Mouse (Mus musculus): ENCODE data around the gene Egfl8.
A peak's percentile ranks its signal among the peaks of the same experiment; 100 is the strongest.

Gene Egfl8

DNA sequence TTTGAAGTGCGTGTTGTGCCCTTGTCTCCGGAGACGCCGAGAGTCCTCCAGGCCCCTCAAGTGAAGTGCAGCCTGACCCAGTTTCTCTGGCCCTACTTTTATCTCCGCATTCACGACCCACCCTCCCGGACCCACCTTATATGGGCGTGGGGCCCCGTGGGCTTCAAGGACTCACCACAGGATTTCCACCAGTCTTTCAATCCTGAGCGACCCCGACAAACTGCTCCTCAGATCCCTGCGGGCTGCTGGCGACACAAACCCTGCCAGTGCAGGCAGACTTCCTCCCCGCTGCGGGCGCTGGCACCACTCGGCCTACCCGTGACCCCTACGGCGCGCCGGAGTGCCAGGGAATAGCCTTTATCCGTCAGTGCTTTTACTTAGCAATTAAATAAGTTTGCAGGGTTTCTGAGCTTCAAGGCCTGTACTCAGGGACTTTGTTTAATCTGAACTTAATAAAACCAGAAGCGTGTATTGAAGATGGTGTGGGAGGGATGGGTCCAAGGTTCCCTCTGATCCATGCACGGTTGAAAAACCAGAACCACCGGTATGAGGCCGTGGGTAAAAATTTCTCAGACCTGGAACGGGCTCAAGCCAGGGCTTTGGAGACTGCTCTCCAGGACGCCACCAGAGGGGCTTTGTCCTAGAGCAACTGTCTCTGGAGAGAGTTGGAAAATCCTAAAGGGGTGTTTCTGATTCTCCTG is 12.3 kb upstream of the Egfl8 start, which contains the start of gene Ppt2:
Gene Ppt2, minus strand, starts transcription at position 568 of the 701 bp plus-strand sequence.
- DNase-seq (ENCODE audit: low read depth, low spot score) = no peak

DNA sequence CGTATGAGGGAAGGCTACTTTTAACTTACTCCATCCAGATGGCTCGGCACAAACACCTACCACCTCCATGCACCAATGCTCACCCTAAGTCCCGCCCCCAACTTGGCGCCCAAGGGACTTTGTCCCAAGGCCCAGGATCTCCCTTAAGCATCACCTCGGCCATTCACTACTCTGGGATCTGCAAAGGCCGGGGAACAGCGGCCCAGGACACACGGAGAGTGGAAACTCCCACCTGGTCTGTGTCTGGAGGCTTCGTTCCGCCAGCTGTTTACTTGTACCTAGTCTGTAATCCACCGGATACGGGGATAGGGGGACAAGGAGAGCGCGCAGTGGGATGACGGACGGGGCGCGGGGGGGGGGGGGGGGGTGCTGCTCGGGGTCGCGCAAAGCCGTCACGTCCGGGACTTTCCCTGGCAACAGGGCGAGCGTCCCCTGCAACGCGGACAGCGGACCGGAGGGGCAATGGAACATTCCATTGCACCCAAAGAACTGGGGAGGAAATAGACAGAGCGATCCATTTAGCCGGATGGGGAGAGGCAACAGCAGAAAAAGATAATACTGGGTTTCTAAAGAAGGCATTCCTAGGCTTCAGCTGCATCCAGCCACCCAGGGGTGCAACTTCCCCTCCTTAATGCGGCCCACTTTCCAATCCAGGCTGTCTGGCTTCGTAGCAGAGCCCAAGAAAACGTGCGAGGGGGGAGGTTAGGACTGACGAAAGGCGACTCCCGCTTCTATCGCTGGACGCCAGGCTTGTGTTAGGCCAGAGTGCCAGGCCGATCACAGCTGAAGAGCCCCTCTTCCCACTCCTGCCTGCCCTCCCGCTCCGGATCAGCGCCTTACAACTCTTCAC is 11.5 kb upstream of the Egfl8 start:
- DNase-seq (ENCODE audit: low read depth, low spot score) = peak; percentile 94

DNA sequence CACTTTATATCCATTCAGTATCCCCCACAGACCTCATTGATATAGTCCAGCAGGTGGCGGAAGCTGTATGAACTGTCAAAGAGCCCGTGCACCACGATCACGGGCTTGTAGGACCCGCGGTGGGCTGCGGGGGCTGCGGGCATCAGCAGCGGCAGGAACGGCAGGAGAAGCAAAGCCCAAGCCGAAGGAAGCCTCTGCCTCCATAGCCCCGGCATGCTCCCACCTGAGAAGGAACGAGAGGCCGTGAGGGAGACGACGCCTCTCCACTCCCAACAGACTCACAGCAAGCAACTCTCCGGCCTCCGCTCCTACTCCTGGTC is 11.0 kb upstream of the Egfl8 start:
- DNase-seq (ENCODE audit: low read depth, low spot score) = peak; percentile 66

DNA sequence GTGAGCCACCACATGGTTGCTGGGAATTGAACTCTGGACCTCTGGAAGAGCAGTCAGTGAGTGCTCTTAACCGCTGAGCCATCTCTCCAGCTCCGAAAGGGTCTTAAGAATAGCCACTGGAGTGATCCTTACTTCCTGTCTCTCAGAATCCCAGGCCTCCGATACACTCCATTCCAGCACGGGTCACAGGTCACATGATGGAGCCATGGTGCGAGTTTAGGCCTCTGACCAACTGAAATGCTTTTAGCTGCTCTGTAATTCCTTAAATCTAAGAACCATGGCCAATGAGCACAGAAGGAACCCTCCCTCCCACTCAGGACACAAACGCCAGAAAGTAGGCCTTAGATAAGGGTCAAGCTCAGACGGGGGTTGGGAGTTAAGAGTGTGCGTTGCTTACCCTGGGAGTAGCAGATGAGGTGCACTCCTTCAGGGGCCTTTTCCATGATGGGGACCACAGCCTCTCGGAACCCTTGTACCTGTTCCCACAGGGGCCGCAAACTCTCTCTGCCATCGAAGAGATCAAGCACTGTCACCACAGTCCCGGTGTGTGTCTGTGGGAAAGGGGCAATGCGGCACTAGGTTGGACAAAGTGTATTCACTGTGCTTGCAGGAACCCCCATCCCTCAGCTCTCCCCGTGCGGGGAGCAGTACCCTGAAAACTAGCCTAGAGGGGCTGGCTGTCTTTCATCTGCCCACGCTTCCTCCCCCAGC is 10.4 kb upstream of the Egfl8 start:
- DNase-seq (ENCODE audit: low read depth, low spot score) = no peak

DNA sequence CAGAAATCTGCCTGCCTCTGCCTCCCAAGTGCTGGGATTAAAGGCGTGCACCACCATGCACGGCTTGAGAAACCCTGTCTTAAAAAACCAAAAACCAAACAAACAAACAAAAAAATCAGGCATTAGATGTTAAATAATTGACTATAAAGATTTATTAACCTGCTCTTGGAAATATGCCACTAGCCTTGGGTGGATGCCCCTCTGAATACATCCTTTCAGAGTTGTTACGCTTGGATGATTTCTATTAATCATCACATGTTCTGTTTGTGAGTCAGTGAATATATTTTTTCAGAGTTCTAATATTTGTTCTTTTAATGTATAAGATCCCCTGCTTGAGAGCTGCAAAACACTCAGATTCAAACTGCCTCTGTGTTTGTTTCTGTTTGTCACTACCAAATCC is 9.2 kb upstream of the Egfl8 start:
- no peak for DNase-seq (ENCODE audit: low read depth, low spot score)

DNA sequence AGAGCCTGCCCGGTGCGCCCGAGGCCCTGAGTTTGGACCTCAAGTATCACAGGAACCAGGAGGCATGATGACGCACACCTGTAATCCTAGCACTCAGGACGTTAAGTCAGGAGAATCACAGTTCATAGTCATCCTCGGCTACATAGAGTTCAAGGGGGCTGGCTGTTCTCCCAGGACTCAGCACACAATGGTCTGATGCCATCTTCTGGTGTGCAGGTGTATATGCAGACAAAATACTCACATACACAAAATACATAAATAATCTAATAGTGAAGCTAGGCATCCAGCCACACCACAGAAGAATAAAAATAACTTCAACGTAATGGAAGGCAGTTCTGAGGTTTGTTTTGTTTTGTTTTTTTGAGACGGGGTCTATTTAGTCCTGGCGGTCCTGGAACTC is 7.4 kb upstream of the Egfl8 start:
- no peak for DNase-seq (ENCODE audit: low read depth, low spot score)

DNA sequence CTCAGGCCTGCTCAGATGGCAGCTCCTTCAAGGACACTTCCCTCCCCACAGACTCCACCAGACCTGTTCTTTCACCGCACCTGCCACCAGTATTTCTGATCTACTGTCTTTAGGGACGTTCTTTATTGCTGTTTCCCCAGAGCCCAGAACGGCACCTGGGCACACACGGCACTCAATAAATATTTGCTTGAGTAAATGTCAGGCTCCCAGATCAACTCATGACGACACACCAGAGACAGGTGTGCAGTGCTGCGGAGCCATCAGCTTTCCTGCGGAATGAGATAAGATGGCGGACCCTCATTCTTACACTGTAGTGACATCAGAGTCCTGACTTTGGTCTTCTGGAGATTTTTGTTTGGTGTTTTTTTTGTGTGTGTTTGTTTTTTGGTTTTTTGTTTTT is 5.2 kb upstream of the Egfl8 start:
- DNase-seq (ENCODE audit: low read depth, low spot score) = no peak

DNA sequence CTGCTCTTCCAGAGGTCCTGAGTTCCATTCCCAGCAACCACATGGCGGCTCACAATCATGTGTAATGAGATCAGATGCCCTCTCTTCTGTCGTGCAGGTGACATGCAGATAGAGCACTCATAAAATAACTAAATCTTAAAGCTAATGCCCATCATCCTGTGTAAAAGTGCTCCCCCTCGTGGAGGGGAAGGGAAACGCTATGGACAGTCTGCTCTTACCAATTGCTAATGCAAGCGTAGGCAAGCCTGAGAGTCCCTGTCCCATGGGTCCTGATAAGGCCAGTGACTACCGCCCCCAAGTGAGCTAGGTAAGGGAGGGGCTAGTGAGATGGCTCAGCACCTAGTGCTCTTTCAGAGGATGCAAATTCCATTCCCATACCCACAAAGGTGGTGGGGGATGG is 3.2 kb upstream of the Egfl8 start:
- peak; percentile 75 for DNase-seq (ENCODE audit: low read depth, low spot score)

DNA sequence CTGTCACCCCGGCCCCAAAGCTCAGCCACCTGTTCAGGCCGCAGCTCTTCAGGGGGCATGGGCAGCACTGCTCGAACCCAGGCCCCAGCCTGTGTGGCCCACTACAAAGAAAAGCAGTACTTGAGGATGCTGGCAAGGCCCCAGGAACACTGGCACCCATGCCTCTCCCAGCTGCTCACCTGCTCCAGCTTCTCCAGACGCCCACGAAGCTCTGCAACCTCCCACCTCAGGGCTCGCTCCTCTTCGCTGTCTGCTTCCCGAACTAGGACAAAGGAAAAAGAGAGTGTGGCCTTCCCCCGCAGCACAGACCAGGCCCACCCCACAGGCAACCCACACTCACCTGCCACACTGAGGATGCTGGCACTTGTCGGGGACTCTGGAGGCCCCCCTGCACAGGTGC is 1.9 kb downstream of the Egfl8 start:
- DNase-seq (ENCODE audit: low read depth, low spot score) = no peak

DNA sequence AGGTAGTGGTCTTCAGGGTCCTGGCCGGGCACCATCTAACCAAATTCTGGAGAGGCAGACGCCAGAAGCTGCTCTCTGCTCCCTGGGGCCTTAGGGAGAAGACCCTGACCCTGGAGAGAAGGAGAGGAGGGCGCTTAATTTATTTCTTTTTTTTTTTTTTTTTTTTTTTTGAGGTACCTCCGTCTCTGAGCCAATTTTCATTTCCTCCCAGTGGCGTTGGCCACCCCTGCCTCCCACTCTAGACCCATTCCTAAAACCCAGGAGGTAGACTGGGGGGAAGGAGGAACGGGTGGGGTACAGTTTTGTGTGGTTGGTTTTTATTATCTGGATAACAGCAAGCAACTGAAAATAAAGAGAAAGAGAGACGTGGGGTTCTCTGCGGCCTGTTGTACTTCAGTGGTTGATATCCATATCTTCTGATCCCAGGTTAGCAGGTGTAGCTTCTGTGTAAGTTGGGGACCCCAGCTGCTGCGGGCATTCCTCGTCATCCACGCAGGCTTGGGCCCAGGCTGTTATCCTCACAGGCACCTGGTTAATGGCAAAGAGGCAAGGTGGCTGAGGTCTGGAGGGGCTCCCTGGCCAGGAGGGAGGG is 2.6 kb downstream of the Egfl8 start:
- DNase-seq (ENCODE audit: low read depth, low spot score) = no peak

DNA sequence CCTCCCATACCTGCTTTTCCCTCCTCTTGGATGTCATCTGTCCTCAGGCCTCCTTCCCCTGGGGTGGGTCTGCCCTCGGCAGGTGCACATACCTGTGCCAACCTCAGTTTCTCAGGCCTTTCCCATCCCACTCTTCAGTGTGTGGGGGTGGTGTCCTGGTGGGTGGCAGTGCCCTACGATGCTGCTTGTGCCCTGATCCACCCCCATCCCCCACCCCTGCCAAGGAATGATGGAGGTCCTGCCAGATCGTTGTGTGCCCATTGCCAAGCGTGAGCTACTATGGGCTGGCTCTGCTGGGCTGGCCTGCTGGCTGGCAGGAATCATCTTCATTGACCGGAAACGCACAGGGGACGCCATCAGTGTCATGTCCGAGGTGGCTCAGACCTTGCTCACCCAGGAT is 4.7 kb downstream of the Egfl8 start:
- DNase-seq (ENCODE audit: low read depth, low spot score) = no peak

DNA sequence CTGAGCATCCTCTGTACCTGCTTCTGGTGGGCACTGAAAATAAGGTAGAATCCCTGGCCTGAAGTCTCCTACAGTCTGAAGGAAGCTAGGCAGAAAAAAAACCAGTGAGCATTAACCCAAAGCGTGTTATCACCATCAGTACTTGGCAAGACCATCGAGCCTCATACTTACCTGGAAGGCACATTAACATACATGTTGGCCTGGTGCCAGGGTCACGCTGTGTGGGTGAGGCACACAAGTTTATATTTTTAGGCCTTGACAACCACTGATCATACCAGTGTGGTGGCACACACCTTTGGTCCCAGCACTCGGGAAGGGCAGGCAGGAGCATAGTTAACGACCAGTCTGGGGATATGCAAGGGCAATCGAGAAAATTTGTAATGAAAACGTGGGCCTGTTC is 7.8 kb downstream of the Egfl8 start:
- no peak for DNase-seq (ENCODE audit: low read depth, low spot score)

DNA sequence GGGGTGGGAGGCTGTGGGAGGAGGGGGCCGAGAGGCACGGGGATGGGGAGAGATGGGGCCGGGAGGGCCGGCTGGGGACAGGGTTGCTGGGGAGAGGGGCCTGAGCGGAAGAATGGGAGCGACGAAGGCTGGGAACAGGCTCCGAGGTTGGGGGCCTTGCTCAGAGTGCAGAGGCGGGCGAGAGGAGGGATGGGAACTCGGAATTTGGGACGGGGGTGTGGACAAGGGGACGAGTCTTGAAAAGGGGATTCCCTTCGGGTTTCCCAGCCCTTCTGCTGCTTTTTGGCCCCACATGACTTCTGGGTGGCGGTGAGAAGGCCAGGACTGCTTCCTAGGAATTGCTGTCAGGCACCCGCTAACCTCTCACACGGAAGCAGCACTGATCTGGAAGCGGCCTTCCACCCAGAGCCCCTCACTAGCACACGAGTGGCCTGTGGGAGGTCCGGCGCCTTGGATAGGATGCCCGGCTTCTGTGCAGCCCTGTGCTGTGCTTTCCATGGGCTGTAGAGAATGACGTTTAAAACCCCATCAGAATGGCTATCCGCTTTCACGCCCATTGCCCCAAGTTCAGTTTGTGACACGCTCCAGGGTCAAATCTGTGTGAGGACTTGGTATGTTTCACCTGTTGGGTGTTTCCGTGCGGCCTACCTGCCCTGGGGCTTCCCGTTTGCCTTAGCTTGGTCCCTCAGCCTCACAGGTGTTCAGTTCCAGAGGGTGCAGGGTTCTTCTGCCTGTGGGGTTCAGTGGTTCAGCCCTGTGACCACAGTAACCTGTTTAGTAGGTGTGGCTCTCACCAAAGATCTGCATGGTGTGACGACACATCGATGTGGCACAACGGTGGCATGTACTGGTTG is 9.4 kb downstream of the Egfl8 start:
- no peak for DNase-seq (ENCODE audit: low read depth, low spot score)

DNA sequence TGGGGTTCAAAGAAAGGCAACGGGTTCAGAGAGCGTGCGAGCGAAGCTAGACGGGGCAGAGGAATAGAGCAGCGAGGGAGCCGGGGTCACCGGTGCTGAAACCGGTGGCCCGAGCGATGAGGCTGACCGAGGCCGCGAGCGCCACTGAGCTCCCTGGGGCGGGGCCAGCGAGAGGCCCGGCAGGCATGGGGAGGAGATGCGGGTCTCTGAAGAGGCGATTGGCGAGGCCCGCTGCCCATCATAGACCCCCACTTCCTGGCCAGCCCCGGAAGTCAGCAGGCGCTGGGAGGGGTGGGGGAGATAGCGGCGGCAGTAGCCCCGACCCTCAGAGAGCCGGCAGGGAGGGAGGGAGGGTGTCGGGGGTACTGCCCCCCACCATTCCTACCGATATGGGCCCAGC is 10.2 kb downstream of the Egfl8 start:
- DNase-seq (ENCODE audit: low read depth, low spot score) = peak; percentile 95

DNA sequence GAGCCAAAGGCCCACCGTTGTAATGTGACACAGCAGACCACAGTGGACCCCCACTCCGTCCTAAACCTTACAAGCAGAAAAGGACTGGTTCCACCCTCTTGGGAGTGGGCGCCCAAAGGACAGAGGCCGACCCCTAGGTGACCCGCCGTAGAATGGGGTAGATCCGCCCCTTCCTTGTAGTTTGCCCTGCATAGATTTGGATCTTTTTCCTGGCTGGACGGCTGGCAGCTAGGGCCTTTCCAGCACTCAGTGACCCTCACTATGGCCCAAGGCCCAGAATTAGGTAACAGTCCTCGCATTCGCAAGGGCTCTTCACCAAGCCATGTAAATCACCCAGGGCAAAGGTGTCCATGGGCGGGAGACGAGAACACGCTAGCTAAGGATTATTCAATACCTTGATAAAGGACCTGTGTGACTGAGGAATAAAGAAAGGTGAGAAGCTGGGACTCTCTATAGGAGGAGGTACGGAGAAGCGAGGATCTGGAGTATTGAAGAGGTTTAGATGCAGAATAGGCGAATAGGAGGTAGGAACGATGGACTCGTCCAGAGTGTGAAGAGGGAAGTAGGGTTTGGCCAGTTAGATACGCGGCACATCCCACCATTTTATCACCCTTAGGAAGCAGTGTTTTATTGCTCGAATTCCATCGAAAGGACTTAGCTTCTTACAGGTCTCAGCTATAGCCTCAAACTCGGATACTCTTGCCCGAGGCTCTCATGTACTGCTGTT is 11.1 kb downstream of the Egfl8 start:
- no peak for DNase-seq (ENCODE audit: low read depth, low spot score)

DNA sequence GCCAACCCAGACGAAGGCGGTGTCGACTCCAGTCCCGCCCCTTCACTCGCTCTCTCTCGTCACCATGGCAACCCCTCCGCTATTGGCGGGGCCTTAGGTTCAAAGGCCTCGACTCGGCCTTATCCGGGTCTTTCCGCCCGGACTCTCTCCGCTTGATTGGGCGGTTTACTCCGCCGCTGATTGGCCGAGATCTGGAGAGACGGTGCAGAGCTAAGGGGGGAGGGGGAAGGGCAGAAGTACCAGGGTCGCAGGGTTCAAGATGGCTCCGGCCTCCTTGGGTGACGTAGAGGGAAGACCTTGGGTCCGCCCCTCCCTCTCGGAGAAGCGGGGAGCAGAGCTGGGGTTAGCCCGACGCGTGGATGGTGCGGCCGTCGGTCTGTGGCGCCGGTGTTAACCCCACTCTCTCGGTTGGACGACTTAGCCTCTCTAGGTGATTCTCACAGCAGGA is 11.7 kb downstream of the Egfl8 start, which contains the start of gene Agpat1:
Gene Agpat1, plus strand, starts transcription at position 202 of the 448 bp plus-strand sequence.
- DNase-seq (ENCODE audit: low read depth, low spot score) = peak; percentile 99

DNA sequence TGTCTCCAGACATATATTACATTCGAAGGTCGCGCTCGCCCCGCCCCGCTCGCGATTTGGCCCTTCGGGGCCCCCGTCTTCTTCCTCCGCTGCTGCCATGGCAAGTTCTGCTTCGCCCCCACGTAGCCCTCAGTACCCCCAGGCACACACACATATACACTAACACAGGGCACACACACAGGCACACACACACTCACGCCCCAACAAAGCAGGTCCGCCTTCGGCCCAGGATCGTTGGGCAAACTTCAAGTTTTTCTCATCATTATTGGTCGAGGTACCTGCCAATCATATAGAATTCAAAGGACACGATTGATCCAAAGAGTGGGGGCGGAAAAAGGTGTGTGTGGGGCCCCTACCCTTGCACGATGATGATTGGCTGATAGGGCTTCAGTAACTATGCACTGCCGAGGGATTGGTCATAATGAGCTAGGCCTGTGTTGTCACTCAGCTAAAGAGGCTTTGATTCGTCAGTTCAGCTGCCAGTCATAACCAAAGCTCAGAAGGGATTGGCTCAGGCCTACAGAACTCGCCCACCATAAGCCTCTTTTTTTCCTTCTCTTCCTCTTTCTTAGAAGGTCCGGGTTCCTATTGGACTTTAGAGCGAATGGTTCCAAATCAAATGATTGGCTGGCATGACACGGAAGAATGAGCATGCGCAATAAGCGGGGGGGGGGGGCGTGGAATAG is 12.3 kb downstream of the Egfl8 start, which contains the start of gene Rnf5:
Gene Rnf5, minus strand, starts transcription at position 316 of the 686 bp plus-strand sequence.
- DNase-seq (ENCODE audit: low read depth, low spot score) = peak; percentile 100

DNA sequence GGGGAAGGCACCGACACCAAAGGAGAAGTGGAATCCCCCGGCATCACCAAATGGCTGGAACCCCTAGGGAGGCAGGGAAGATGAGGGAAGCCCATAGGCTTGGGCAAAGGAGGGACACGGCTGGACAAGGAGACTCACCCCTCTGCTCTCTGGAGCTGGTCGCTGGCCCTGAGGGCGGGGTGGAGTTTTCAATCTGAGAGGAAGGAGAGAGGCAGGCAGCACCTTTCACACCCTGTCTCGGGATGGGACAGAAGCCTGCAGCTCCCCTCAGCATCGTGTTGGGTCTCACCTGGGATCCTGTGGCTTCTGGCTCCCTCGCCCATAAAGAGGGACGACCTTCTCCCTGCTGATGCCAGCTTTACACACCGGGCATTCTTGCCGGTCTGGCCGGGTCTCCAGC is 14.0 kb downstream of the Egfl8 start:
- no peak for DNase-seq (ENCODE audit: low read depth, low spot score)

DNA sequence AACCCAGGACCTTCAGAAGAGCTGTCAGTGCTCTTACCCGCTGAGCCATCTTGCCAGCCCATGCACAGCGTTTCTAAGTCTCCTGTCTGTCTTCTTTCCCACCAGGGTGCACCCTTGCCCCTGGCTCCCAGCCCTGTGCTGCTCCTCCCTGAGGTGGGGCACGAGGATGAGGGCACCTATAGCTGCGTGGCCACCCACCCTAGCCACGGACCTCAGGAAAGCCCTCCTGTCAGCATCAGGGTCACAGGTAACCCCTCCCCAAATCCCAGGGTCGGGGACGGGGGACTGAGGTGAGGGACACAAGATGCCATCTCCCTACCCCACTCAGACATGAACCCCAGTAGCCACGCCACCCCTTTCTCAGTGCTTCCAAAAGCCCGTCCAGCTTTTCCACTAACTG is 15.9 kb downstream of the Egfl8 start:
- no peak for DNase-seq (ENCODE audit: low read depth, low spot score)

All from mesoderm, embryonic 11.5 days (tissue).